Mouse (Mus musculus): Measurements from ENCODE around the gene Lhpp. TPM values are rescaled to one million over a fixed set of nuclear protein-coding genes. Genes with fewer than 3 reads are reported as not detected.

The Lhpp gene
- polyA plus RNA-seq, 1 experiment from 2014 or later, result 46.6 TPM

DNA sequence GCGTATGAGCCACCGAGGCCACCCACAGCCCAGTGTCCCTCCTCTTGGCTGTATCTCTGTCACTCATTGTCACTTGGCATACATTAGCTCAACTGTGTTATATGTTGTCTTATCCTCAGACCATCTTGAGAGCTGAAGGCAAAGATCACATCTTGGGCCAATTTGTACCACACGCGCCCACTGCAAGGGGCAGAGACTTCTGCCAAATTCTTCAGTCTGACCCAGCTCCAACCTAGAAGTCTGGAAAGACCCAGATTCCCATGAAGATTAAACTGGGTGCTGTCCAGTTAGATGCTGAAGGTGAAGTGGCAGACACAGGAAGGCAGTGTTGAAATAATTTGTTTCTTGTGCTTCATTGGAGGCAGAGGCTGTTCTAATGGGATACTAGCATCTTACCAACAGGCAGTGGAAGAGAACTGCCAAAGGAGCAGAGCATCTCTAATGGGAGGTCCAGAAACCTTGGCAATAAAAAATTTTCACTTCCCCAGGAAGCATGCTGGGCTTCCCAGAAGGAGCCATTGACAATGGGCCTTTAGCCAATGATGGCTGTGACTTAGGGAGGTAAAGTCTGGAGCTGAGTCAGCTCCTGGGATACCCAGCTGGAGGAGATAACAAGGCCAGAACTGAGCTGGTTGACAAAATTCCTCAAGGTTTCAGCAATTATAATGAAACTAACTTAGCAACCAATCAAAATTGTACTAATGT lies 2.0 kb upstream of the Lhpp start:
- no peak overlapping the region for H3K4me3 ChIP-seq (replicated peaks; ENCODE audit: low read length)
- WGBS, result 89% methylated on average over 4 of the region's 4 CpGs
- 0 out of 2 replicates have a peak, but pooled peaks cover under 1% of the 10 kb centered on the region for H3K27me3 ChIP-seq (ENCODE audit: control insufficient read depth, insufficient read depth, low read length)

DNA sequence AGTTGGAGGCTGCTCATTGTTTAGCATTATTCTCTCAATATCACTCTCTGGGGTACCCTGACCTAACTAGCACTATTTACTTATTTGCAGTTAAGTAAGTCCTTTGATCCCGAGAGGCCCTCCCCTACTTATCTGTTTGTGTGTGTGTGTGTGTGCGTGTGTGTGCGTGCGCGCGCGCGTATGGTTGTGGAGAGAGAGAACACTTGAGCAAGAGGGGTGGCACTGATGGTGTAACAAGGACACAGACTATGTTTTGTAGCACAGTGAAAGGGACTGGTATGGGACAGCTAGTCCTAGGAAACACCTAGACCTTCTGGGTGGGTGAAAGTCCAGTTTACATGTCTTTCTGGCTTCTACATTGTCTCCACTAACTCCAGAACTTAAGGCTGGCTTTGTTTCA lies 1.1 kb downstream of the Lhpp start:
- no peaks in the 10 kb centered on the region for H3K9me3 ChIP-seq (ENCODE audit: control insufficient read depth, low read length)
- H3K9ac ChIP-seq, result no peak overlapping the region
- ATAC-seq (ENCODE audit: low FRiP score) (no peak), DNase-seq (ENCODE audit: low spot score) (no peak)
- H3K4me2 ChIP-seq (replicated peaks), result no peak overlapping the region
- no peaks in the 10 kb centered on the region for H3K36me3 ChIP-seq (replicated peaks; ENCODE audit: control insufficient read depth, insufficient read depth)
- no peak overlapping the region for H3K27ac ChIP-seq
- no peak overlapping the region for H3K4me3 ChIP-seq (replicated peaks; ENCODE audit: low read length)
- H3K27me3 ChIP-seq (ENCODE audit: control insufficient read depth, insufficient read depth, low read length), result peaks cover 2% of the 10 kb centered on the region; the same call in 1 of the 2 replicates
- 96% methylated on average over 8 of the region's 8 CpGs for WGBS
- H3K4me1 ChIP-seq (replicated peaks; ENCODE audit: control insufficient read depth, insufficient read depth, low read length), result no peaks in the 10 kb centered on the region; the same call in 1 of the 2 replicates

More for the DNA sequence above, 2.0 kb upstream of the Lhpp start:
- H3K9ac ChIP-seq, result no peak overlapping the region
- H3K36me3 ChIP-seq (replicated peaks; ENCODE audit: control insufficient read depth, insufficient read depth), result no peaks in the 10 kb centered on the region
- no peak overlapping the region for H3K27ac ChIP-seq
- DNase-seq (ENCODE audit: low spot score) (no peak), ATAC-seq (ENCODE audit: low FRiP score) (no peak)
- no peaks in the 10 kb centered on the region for H3K9me3 ChIP-seq (ENCODE audit: control insufficient read depth, low read length)
- H3K4me2 ChIP-seq (replicated peaks), result no peak overlapping the region
- no peaks in the 10 kb centered on the region for H3K4me1 ChIP-seq (replicated peaks; ENCODE audit: control insufficient read depth, insufficient read depth, low read length)

DNA sequence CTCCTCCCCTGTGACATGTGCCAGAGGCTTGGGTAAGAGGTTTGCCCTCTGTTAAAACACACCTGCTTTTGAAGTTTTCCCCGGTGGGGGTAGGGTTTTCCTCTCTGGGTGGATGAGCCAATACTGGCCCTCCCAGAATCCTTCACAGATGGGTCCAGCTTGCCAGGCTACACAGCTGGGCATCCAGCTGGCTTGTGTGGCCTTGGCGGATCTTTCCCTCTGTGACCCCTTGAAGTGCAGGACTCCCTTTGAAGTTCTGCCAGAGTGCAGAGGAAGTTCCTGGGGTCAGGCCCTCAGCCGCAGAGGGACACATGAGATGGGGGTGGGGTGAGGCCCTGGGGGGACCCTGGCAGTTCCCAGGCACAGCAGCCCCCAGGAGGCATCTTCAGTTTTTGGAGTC lies 4.9 kb downstream of the Lhpp start:
- Histone ChIP-seq H3K9me3 (ENCODE audit: control insufficient read depth, low read length) (no peaks in the 10 kb centered on the region), H3K4me3 (replicated peaks; ENCODE audit: low read length) (no peak overlapping the region), H3K27me3 (ENCODE audit: control insufficient read depth, insufficient read depth, low read length) (peaks cover 2% of the 10 kb centered on the region; the same call in 1 of the 2 replicates), H3K4me2 (replicated peaks) (no peak overlapping the region), H3K27ac (no peak overlapping the region), H3K36me3 (replicated peaks; ENCODE audit: control insufficient read depth, insufficient read depth) (no peaks in the 10 kb centered on the region), H3K4me1 (replicated peaks; ENCODE audit: control insufficient read depth, insufficient read depth, low read length) (no peaks in the 10 kb centered on the region; the same call in 1 of the 2 replicates), H3K9ac (no peak overlapping the region)
- DNase-seq (ENCODE audit: low spot score) (no peak), ATAC-seq (ENCODE audit: low FRiP score) (no peak)
- 10% methylated on average over 3 of the region's 3 CpGs for WGBS

DNA sequence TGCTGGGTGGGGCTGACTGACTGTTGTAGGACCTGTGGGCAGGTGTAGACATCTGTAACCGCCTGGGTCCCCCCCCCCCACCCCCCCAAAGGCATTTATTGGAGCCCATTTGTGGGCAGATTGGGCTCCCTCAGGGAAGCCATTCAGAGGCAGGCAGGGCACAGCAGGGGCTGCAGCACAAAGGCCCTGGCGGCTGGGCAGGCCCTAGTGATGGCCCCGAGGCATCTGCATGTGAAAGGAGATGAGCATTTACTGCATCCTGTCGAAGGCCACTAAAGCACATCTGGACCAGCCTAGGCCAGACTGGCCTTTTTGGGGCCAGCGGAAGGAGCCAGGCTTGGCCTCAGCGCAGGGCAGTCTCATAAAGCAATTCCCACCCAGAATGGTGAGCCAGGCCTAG lies 6.0 kb downstream of the Lhpp start:
- no peak overlapping the region for H3K27ac ChIP-seq
- H3K27me3 ChIP-seq (ENCODE audit: control insufficient read depth, insufficient read depth, low read length), result peaks cover 2% of the 10 kb centered on the region; the same call in 1 of the 2 replicates
- H3K4me3 ChIP-seq (replicated peaks; ENCODE audit: low read length), result no peak overlapping the region
- no peaks in the 10 kb centered on the region for H3K9me3 ChIP-seq (ENCODE audit: control insufficient read depth, low read length)
- H3K36me3 ChIP-seq (replicated peaks; ENCODE audit: control insufficient read depth, insufficient read depth), result no peaks in the 10 kb centered on the region
- whole genome bisulfite sequencing, result 10% methylated on average over 6 of the region's 6 CpGs
- DNase-seq (ENCODE audit: low spot score) (no peak), ATAC-seq (ENCODE audit: low FRiP score) (no peak)
- H3K4me2 ChIP-seq (replicated peaks), result no peak overlapping the region
- no peaks in the 10 kb centered on the region; the same call in 1 of the 2 replicates for H3K4me1 ChIP-seq (replicated peaks; ENCODE audit: control insufficient read depth, insufficient read depth, low read length)
- H3K9ac ChIP-seq, result no peak overlapping the region

DNA sequence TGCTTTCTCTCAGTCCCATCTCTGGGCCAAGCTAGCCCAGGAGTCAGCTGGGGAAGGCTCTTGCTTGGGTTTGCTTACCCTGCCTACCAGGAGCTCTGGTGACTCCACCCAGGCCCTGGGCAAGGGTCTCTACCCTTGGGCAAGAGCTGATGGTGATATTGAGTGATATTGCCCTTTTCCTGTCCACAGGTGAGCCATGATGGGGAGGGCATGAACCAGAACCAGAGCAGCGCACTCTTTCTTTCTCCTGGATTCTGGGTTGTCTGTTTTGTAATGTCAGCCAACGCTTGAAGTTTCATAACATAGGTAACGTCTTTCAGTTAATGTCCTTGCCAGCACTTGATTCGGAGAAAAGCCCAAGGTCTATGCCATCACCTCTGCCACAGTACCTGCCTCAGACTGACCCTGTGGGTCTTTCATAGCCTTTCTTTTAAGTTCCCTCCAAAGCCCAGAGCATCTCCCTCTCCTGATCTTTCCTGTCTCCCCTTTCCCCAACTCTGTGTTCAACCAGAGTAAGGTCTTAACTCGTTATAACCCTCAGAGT lies 6.7 kb downstream of the Lhpp start:
- no peaks in the 10 kb centered on the region for H3K9me3 ChIP-seq (ENCODE audit: control insufficient read depth, low read length)
- no peak overlapping the region for H3K27ac ChIP-seq
- 88% methylated on average over 5 of the region's 5 CpGs for WGBS
- DNase-seq (ENCODE audit: low spot score) (no peak), ATAC-seq (ENCODE audit: low FRiP score) (no peak)
- H3K36me3 ChIP-seq (replicated peaks; ENCODE audit: control insufficient read depth, insufficient read depth), result no peaks in the 10 kb centered on the region
- H3K27me3 ChIP-seq (ENCODE audit: control insufficient read depth, insufficient read depth, low read length), result peaks cover 2% of the 10 kb centered on the region; the same call in 1 of the 2 replicates
- no peak overlapping the region for H3K9ac ChIP-seq
- H3K4me3 ChIP-seq (replicated peaks; ENCODE audit: low read length), result no peak overlapping the region
- no peak overlapping the region for H3K4me2 ChIP-seq (replicated peaks)
- no peaks in the 10 kb centered on the region; the same call in 1 of the 2 replicates for H3K4me1 ChIP-seq (replicated peaks; ENCODE audit: control insufficient read depth, insufficient read depth, low read length)

DNA sequence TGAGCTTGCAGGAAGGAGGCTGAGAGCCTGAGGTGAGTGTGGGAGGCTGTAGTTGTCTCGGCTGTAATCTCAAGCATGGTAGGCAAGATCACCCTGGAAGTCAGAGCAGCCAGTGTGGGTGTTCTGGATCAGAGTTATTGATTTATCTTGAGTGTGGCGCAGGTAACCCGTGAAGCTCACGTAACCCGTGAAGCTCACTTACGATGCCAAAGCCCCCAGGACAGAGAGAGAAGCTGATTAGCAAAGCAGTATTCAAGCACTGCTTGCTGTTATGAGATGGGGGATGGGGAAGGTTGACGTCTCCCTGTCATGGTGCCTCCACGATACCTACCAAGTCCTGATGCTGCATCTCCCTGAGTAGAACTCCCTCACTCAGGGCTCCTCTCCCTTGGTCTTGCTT lies 9.1 kb downstream of the Lhpp start:
- H3K27me3 ChIP-seq (ENCODE audit: control insufficient read depth, insufficient read depth, low read length), result peaks cover 2% of the 10 kb centered on the region; the same call in 1 of the 2 replicates
- 88% methylated on average over 8 of the region's 8 CpGs for WGBS

DNA sequence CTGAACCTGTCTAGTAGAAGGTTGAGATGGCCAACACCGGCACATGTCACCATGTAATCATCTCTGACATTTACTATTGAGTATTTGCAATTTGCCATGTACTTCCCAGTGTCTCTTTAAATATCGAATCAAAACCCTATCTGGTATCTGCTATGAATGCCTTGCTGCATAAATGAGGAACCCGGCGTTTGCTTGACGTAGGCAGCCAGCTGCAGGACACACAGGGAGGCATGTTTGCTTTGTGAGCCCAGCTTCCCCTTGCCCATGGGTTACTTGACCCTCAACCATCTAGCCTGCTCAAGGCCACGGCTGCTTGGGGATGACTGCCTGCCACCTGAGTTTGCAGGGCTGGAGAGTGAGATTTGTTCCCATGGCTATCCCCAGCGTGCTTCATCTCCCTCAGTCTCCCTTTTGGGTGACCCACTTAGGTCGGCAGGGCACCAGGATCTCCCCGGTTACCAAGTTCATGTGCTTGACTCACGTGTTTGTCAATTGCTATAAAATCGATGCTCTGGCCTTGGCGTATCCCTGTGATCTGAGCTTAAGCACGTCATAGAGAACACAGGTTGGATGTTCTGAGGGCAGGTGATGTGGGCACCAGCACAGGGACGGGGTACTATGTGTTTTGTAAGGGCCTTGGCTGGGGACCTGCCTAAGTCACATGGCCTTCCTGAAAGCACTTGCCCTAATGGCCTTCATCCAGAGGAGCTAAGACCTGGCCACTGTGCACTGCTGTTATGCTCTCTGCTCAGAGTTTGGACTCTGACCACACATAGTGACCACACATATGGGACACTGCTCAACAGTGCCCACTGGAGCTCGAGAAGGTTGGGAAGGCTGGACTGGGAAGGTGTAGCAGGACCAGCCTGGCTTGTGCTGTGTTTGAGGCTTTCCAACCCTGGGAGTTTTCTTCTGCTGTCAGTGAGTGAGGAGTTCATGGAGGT lies 9.8 kb downstream of the Lhpp start:
- no peak overlapping the region for H3K4me3 ChIP-seq (replicated peaks; ENCODE audit: low read length)
- no peak overlapping the region for H3K9ac ChIP-seq
- no peak overlapping the region for H3K4me2 ChIP-seq (replicated peaks)
- no peak for DNase-seq (ENCODE audit: low spot score)
- H3K27ac ChIP-seq, result no peak overlapping the region
- ATAC-seq (ENCODE audit: low FRiP score), result no peak
- no peaks in the 10 kb centered on the region for H3K36me3 ChIP-seq (replicated peaks; ENCODE audit: control insufficient read depth, insufficient read depth)
- peaks cover 2% of the 10 kb centered on the region; the same call in 1 of the 2 replicates for H3K27me3 ChIP-seq (ENCODE audit: control insufficient read depth, insufficient read depth, low read length)
- 90% methylated on average over 15 of the region's 15 CpGs for WGBS
- H3K4me1 ChIP-seq (replicated peaks; ENCODE audit: control insufficient read depth, insufficient read depth, low read length), result no peaks in the 10 kb centered on the region; the same call in 1 of the 2 replicates
- H3K9me3 ChIP-seq (ENCODE audit: control insufficient read depth, low read length), result no peaks in the 10 kb centered on the region

More for the DNA sequence above, 9.1 kb downstream of the Lhpp start:
- Histone ChIP-seq H3K36me3 (replicated peaks; ENCODE audit: control insufficient read depth, insufficient read depth) (no peaks in the 10 kb centered on the region), H3K27ac (no peak overlapping the region), H3K4me1 (replicated peaks; ENCODE audit: control insufficient read depth, insufficient read depth, low read length) (no peaks in the 10 kb centered on the region; the same call in 1 of the 2 replicates), H3K9me3 (ENCODE audit: control insufficient read depth, low read length) (no peaks in the 10 kb centered on the region), H3K4me2 (replicated peaks) (no peak overlapping the region), H3K9ac (no peak overlapping the region), H3K4me3 (replicated peaks; ENCODE audit: low read length) (no peak overlapping the region)
- DNase-seq (ENCODE audit: low spot score) (no peak), ATAC-seq (ENCODE audit: low FRiP score) (no peak)

DNA sequence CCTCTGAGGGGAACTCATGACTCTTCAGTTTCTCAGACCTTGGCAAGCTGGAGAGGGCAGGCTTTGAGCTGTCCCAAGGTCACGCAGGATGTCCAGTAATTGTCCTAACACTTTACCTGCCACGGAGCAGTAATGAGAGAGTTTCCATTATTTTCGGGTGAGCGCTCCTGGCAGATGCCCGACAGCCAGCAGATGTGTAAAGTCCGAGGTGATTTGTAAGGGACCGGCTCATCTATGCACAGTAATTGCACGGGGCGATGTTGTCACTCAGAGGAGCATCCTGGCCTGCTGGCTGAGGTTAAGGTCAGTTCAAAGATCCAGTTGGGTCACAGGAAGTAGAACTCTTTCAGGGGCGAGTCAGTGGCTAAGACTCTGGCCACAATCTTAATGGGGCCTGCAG lies 13.7 kb downstream of the Lhpp start:
- WGBS, result 84% methylated on average over 10 of the region's 10 CpGs
- Histone ChIP-seq H3K27ac (no peak overlapping the region), H3K36me3 (replicated peaks; ENCODE audit: control insufficient read depth, insufficient read depth) (no peaks in the 10 kb centered on the region), H3K4me3 (replicated peaks; ENCODE audit: low read length) (no peak overlapping the region), H3K9ac (no peak overlapping the region), H3K27me3 (ENCODE audit: control insufficient read depth, insufficient read depth, low read length) (no peaks in the 10 kb centered on the region), H3K4me1 (replicated peaks; ENCODE audit: control insufficient read depth, insufficient read depth, low read length) (no peaks in the 10 kb centered on the region), H3K4me2 (replicated peaks) (no peak overlapping the region), H3K9me3 (ENCODE audit: control insufficient read depth, low read length) (no peaks in the 10 kb centered on the region)
- ATAC-seq (ENCODE audit: low FRiP score), result no peak
- no peak for DNase-seq (ENCODE audit: low spot score)

DNA sequence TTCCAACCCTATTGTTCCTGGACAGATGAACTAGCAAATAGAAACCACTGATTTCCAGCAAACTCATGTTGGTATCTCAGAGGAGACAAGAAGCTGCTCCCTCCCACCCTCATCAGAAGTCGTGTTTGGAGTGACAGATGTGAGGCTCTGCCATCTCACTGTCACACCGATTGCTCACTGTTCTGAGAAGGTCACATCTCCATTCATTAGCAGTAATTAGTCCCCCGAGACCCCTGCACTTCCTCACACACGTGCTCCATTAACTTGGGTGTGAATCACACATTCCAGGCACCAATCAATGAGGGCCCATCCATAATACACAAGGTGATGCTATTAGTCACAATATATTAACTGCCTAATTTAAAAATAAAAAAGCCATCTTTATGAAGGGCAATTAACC lies 15.7 kb downstream of the Lhpp start:
- no peaks in the 10 kb centered on the region for H3K9me3 ChIP-seq (ENCODE audit: control insufficient read depth, low read length)
- no peak for ATAC-seq (ENCODE audit: low FRiP score)
- no peaks in the 10 kb centered on the region for H3K36me3 ChIP-seq (replicated peaks; ENCODE audit: control insufficient read depth, insufficient read depth)
- WGBS, result 42% methylated on average over 4 of the region's 4 CpGs
- DNase-seq (ENCODE audit: low spot score), result no peak
- H3K4me1 ChIP-seq (replicated peaks; ENCODE audit: control insufficient read depth, insufficient read depth, low read length), result no peaks in the 10 kb centered on the region
- no peaks in the 10 kb centered on the region for H3K27me3 ChIP-seq (ENCODE audit: control insufficient read depth, insufficient read depth, low read length)
- no peak overlapping the region for H3K9ac ChIP-seq
- no peak overlapping the region for H3K4me3 ChIP-seq (replicated peaks; ENCODE audit: low read length)
- no peak overlapping the region for H3K4me2 ChIP-seq (replicated peaks)
- no peak overlapping the region for H3K27ac ChIP-seq
